Mouse (Mus musculus) limb, embryonic 11.5 days (tissue): Measurements from ENCODE around the gene Rabl6. TPM values are rescaled to one million over a fixed set of nuclear protein-coding genes. Genes with fewer than 3 reads are reported as not detected.
"Not testable (repeated sequence)": the region's sequence is repeated elsewhere in the genome, so short reads cannot be mapped to it uniquely, and the experiment has no call there.

Experiments used
- ATAC-seq: fragments of 200-750 bp; cut with Nextera tagmentation; 2 replicates; pipeline ENCODE4 v1.8.0; 2017; ENCODE audit warnings: low read depth; ENCODE audit not compliant: insufficient number of reproducible peaks, low FRiP score, low TSS enrichment
- DNase-seq: peaks from one replicate; pipeline ENCODE4 v3.0.0-alpha.2; 2015; ENCODE audit warnings: low spot score
- H3K27ac ChIP-seq: fragments of 300-500 bp; sonication (generic); replicated peaks from 2 replicates; pipeline ENCODE4 v1.5.1; 2014; ENCODE audit warnings: low read depth, mild to moderate bottlenecking, low read length
- H3K27me3 ChIP-seq: fragments of 300-500 bp; sonication (generic); 2 replicates; pipeline ENCODE4 v1.6.1; 2014; ENCODE audit warnings: mild to moderate bottlenecking, low read length, mixed read lengths; ENCODE audit not compliant: control insufficient read depth, insufficient read depth
- H3K36me3 ChIP-seq: fragments of 300-500 bp; sonication (generic); 2 replicates; pipeline ENCODE4 v1.6.1; 2014; ENCODE audit warnings: mild to moderate bottlenecking, low read length, moderate library complexity, mixed read lengths; ENCODE audit not compliant: control insufficient read depth, insufficient read depth
- H3K4me1 ChIP-seq: fragments of 300-500 bp; sonication (generic); 2 replicates; pipeline ENCODE4 v1.6.1; 2014; ENCODE audit warnings: low read length, mixed read lengths; ENCODE audit not compliant: control insufficient read depth, insufficient read depth
- H3K4me2 ChIP-seq: fragments of 300-500 bp; sonication (generic); 2 replicates; pipeline ENCODE4 v1.6.1; 2014; ENCODE audit warnings: low read depth, mild to moderate bottlenecking, moderate library complexity; ENCODE audit not compliant: severe bottlenecking
- H3K4me3 ChIP-seq: fragments of 300-500 bp; sonication (generic); 2 replicates; pipeline ENCODE4 v1.5.1; 2014; ENCODE audit warnings: low read depth, low read length
- H3K9ac ChIP-seq: fragments of 300-500 bp; sonication (generic); 2 replicates; pipeline ENCODE4 v1.6.1; 2014; ENCODE audit warnings: mild to moderate bottlenecking, low read length
- H3K9me3 ChIP-seq: fragments of 300-500 bp; sonication (generic); 2 replicates; pipeline ENCODE4 v1.6.1; 2016; ENCODE audit warnings: low read length; ENCODE audit not compliant: control insufficient read depth
- WGBS: fragments of 180-500 bp; shearing (Covaris S2); extraction: QIAGEN DNeasy Blood & Tissue Kit; methylation state at CpG from one replicate; pipeline ENCODE4 v1.1.7; 2014; 5-methylcytosine and 5-hydroxymethylcytosine counted together
- polyA plus RNA-seq: library from polyadenylated mRNA; unstranded; fragments of >200 nt; fragmentation: Nextera tagmentation; extraction: Ambion mirVana; gene quantifications from 2 replicates; pipeline ENCODE4 v1.2.1, GENCODE M21; 2014

Gene Rabl6
- polyA plus RNA-seq, 1 experiment from 2014 or later, result 59.3 TPM

- Histone ChIP-seq H3K4me2 (no peak overlapping the region), H3K4me3 (no peak overlapping the region), H3K27ac (no peak overlapping the region; the same call in 1 of the 2 replicates), H3K9ac (no peak overlapping the region), H3K36me3 (peaks cover 8% of the 10 kb centered on the region; the same call in 1 of the 2 replicates), H3K27me3 (no peaks in the 10 kb centered on the region), H3K9me3 (no peaks in the 10 kb centered on the region), H3K4me1 (peaks cover 10% of the 10 kb centered on the region)
- no peak for ATAC-seq
- WGBS, result 68% methylated on average over 1 of the region's 1 CpGs
- no peak for DNase-seq
Observed at GRCm38 (mm10) chr2:25556296-25556695, 52.0 kb downstream of the Rabl6 start.

GRCm38 (mm10) chr2:25555479-25555878, 52.8 kb downstream of the Rabl6 start:
- 44% methylated on average over 2 of the region's 2 CpGs for WGBS
- not testable (repeated sequence) for H3K4me3 ChIP-seq, H3K4me1 ChIP-seq, ATAC-seq, H3K27ac ChIP-seq, DNase-seq, H3K4me2 ChIP-seq, H3K9ac ChIP-seq, H3K27me3 ChIP-seq, H3K9me3 ChIP-seq, H3K36me3 ChIP-seq

- H3K4me3 ChIP-seq, ATAC-seq, H3K27me3 ChIP-seq, H3K9ac ChIP-seq, H3K36me3 ChIP-seq, H3K4me2 ChIP-seq, DNase-seq, H3K27ac ChIP-seq, H3K4me1 ChIP-seq, H3K9me3 ChIP-seq: not testable (repeated sequence)
- WGBS, result 88% methylated on average over 4 of the region's 4 CpGs
Observed at GRCm38 (mm10) chr2:25553171-25553786, 55.0 kb downstream of the Rabl6 start.

- Histone ChIP-seq H3K9ac (no peak overlapping the region), H3K27me3 (no peaks in the 10 kb centered on the region), H3K4me2 (no peak overlapping the region), H3K36me3 (no peaks in the 10 kb centered on the region), H3K4me3 (no peak overlapping the region), H3K27ac (no peak overlapping the region), H3K4me1 (no peaks in the 10 kb centered on the region; the same call in 1 of the 2 replicates), H3K9me3 (no peaks in the 10 kb centered on the region)
- 35% methylated on average over 5 of the region's 5 CpGs for WGBS
- DNase-seq (no peak), ATAC-seq (no peak)
Observed at GRCm38 (mm10) chr2:25551186-25551585, 57.1 kb downstream of the Rabl6 start.

- no peaks in the 10 kb centered on the region for H3K27me3 ChIP-seq
- no peak for DNase-seq
- peaks cover 2% of the 10 kb centered on the region; the same call in 1 of the 2 replicates for H3K36me3 ChIP-seq
- H3K4me3 ChIP-seq, result no peak overlapping the region
- no peaks in the 10 kb centered on the region for H3K9me3 ChIP-seq
- H3K9ac ChIP-seq, result no peak overlapping the region
- H3K4me2 ChIP-seq, result no peak overlapping the region
- WGBS, result 70% methylated on average over 9 of the region's 9 CpGs
- no peak overlapping the region for H3K27ac ChIP-seq
- ATAC-seq, result no peak
- H3K4me1 ChIP-seq, result peaks cover 4% of the 10 kb centered on the region; the same call in 1 of the 2 replicates
Observed at GRCm38 (mm10) chr2:25549021-25549991, 59.0 kb downstream of the Rabl6 start.

GRCm38 (mm10) chr2:25546811-25547491, 61.4 kb downstream of the Rabl6 start, which contains the start of gene Traf2:
Gene Traf2 (minus strand): TSS chr2:25546940.
- H3K27me3 ChIP-seq, result no peaks in the 10 kb centered on the region
- H3K9ac ChIP-seq, result peak within 1 kb of the TSS; percentile 83
- WGBS, result 3% methylated on average over 46 of the region's 48 CpGs
- no peaks in the 10 kb centered on the region for H3K9me3 ChIP-seq
- H3K4me2 ChIP-seq, result peak within 1 kb of the TSS; percentile 79
- peaks cover 2% of the 10 kb centered on the region; the same call in 1 of the 2 replicates for H3K36me3 ChIP-seq
- peak within 1 kb of the TSS; percentile 71; the same call in 1 of the 2 replicates for H3K27ac ChIP-seq
- DNase-seq (peak; percentile 99), ATAC-seq (peak; percentile 98)
- H3K4me1 ChIP-seq, result peaks cover 4% of the 10 kb centered on the region; the same call in 1 of the 2 replicates
- peak within 1 kb of the TSS; percentile 70 for H3K4me3 ChIP-seq

GRCm38 (mm10) chr2:25545996-25546810, 62.1 kb downstream of the Rabl6 start:
- Histone ChIP-seq H3K9ac (peak overlapping the region; percentile 83), H3K36me3 (peaks cover 2% of the 10 kb centered on the region; the same call in 1 of the 2 replicates), H3K27ac (peak overlapping the region; percentile 71; the same call in 1 of the 2 replicates), H3K9me3 (no peaks in the 10 kb centered on the region), H3K4me1 (peaks cover 6% of the 10 kb centered on the region; the same call in 1 of the 2 replicates), H3K4me3 (peak overlapping the region; percentile 70), H3K27me3 (no peaks in the 10 kb centered on the region), H3K4me2 (peak overlapping the region; percentile 79)
- no peak for DNase-seq
- 8% methylated on average over 41 of the region's 43 CpGs for WGBS
- peak; percentile 71 for ATAC-seq
